ENCODE assay signal across 17 mouse cellular contexts in genomic region chr1:182224836-182225235, GRCm38 (mm10).
"Had no signal": no experiment of that assay in that cellular context is flagged by ENCODE, and none has a peak within 500 bp of the region (broad histone marks: within the 10 kb centered on the region; RNA-seq: fewer than 3 reads in every experiment).

No protein-coding gene starts in this region.

- H3K27ac ChIP-seq: layer of hippocampus, adult 2 months; liver, embryonic 13.5 days; lung, embryonic 15.5 days; macrophage; midbrain, embryonic 15.5 days; neural tube, embryonic 13.5 days; stomach, embryonic 15.5 days had no signal

- H3K4me1 ChIP-seq: midbrain, embryonic 15.5 days; neural tube, embryonic 13.5 days; stomach, embryonic 15.5 days had no signal

- H3K9ac ChIP-seq: liver, embryonic 13.5 days; liver, postnatal 0 days; lung, embryonic 15.5 days; midbrain, embryonic 15.5 days; neural tube, embryonic 13.5 days; stomach, embryonic 15.5 days had no signal

- H3K36me3 ChIP-seq: liver, embryonic 13.5 days; lung, embryonic 15.5 days; midbrain, embryonic 15.5 days; neural tube, embryonic 13.5 days; stomach, embryonic 15.5 days had no signal

- H3K4me3 ChIP-seq: layer of hippocampus, adult 2 months; liver, embryonic 13.5 days; lung, embryonic 15.5 days; megakaryocyte, embryonic 14.5 days; midbrain, embryonic 15.5 days; neural tube, embryonic 13.5 days; stomach, embryonic 15.5 days had no signal

- H3K4me2 ChIP-seq: liver, embryonic 13.5 days; lung, embryonic 15.5 days; midbrain, embryonic 11.5 days; midbrain, embryonic 15.5 days; neural tube, embryonic 13.5 days; stomach, embryonic 15.5 days had no signal

- ATAC-seq: liver, postnatal 0 days; midbrain, embryonic 15.5 days had no signal

- DNase-seq: kidney, postnatal 10 days; kidney, postnatal 4 days; liver; liver, embryonic 13.5 days; liver, postnatal 0 days; lung, postnatal 14 days; right cerebral cortex, postnatal 25 days; thymus, adult 2 months; thymus, postnatal 36 days had no signal

- H3K27me3 ChIP-seq: liver, embryonic 13.5 days; lung, embryonic 15.5 days; megakaryocyte, embryonic 14.5 days; midbrain, embryonic 15.5 days; neural tube, embryonic 13.5 days; stomach, embryonic 15.5 days had no signal

- H3K9me3 ChIP-seq: liver, embryonic 13.5 days; lung, embryonic 15.5 days; midbrain, embryonic 15.5 days; neural tube, embryonic 13.5 days; stomach, embryonic 15.5 days had no signal
